Mouse (Mus musculus): ENCODE data around the gene Muc20.

DNA sequence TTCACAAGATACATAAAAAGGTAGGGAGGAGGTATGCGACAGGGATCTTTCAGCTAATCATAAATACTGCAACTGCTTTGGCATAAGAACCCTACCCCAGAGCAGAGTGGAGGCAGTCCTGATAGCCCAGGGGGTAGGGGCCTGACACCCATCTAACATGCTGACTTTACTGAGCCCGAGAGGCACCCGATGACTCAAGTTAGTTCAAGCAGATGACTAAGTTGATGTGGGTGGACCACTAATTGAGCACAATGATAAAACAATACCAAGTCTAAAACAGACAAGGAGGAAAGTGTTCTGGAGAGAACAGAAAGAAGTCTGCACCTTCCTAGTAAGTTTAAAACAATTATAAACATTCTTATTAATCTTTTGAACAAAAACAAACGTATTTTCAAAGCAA is 34.3 kb upstream of the Muc20 start:
- no peak for TF ChIP-seq CTCF (IDR thresholded peaks at IDR 0.05; ENCODE audit: borderline replicate concordance, insufficient read depth, low read depth, low read length)
- no peak for TF ChIP-seq POLR2A (IDR thresholded peaks at IDR 0.05; ENCODE audit: borderline replicate concordance, insufficient read depth, low read length)

Data from cerebellum, adult 2 months (tissue).